Mouse (Mus musculus): Measurements from ENCODE around the gene Fry. TPM values are rescaled to one million over a fixed set of nuclear protein-coding genes. Genes with fewer than 3 reads are reported as not detected.

Gene Fry
- total and polyA plus RNA-seq, 2 experiments from 2014 or later, result 62.6 to 129 TPM

DNA sequence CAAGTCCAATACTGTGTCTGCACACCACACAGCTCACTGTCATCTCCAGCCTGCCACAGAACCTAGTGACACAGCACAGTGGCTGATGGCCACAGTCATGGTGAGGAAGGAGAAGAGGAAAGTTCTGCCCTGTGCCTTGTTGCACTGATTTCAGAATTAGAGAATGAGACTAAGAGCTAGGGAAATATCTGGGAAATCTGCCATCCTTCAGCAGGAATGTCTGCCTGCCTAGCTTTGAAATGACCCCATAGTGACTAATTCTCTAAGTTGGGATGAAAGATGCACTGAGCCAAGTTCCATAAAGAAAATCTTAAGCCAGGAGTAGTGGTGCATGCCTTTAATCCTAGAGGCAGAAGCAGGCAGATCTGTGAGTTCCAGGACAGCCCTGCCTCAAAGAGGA, 334.2 kb downstream of the Fry start:
- TF ChIP-seq CTCF (IDR thresholded peaks at IDR 0.05), result no peak
- H3K9me3 ChIP-seq (ENCODE audit: low read length), result no peaks in the 10 kb centered on the region
- no peak for DNase-seq (ENCODE audit: low spot score)
- no peak for ATAC-seq (ENCODE audit: low FRiP score)
- peaks cover 79% of the 10 kb centered on the region for H3K36me3 ChIP-seq (ENCODE audit: insufficient read depth, low read length)
- H3K4me2 ChIP-seq (ENCODE audit: low read depth, low read length, poor library complexity, severe bottlenecking), result no peak overlapping the region
- H3K4me1 ChIP-seq (ENCODE audit: insufficient read depth, low read length), result no peaks in the 10 kb centered on the region
- H3K27ac ChIP-seq (ENCODE audit: low read depth, low read length), result no peak overlapping the region
- no peak overlapping the region for H3K9ac ChIP-seq (replicated peaks; ENCODE audit: low read length, poor library complexity, severe bottlenecking)
- no peaks in the 10 kb centered on the region for H3K27me3 ChIP-seq (ENCODE audit: insufficient read depth, low read length)
- no peak overlapping the region for H3K4me3 ChIP-seq (ENCODE audit: low read depth, low read length)

DNA sequence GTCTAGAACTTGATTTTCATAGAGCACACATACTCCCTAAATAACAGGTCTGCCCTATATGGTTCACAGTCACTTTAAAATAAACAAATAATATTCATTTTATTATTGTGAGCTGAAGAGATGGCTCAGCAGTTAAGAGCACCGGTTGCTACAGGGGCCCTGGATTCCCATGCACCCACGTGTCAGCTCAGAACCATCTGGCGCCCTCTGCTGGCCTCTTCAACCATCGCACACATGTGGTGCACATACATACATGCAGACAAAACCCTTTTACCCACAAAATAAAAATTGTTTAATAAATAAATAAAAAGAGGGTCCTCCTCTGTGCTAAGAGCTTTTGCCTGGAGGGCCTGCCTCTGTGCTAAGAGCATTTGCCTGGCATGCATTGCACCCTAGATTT, 335.0 kb downstream of the Fry start:
- Histone ChIP-seq H3K4me2 (ENCODE audit: low read depth, low read length, poor library complexity, severe bottlenecking) (no peak overlapping the region), H3K9ac (replicated peaks; ENCODE audit: low read length, poor library complexity, severe bottlenecking) (no peak overlapping the region), H3K4me3 (ENCODE audit: low read depth, low read length) (no peak overlapping the region), H3K27ac (ENCODE audit: low read depth, low read length) (no peak overlapping the region), H3K27me3 (ENCODE audit: insufficient read depth, low read length) (no peaks in the 10 kb centered on the region), H3K4me1 (ENCODE audit: insufficient read depth, low read length) (no peaks in the 10 kb centered on the region), H3K36me3 (ENCODE audit: insufficient read depth, low read length) (peaks cover 80% of the 10 kb centered on the region), H3K9me3 (ENCODE audit: low read length) (no peaks in the 10 kb centered on the region)
- TF ChIP-seq CTCF (IDR thresholded peaks at IDR 0.05), result peak; percentile 31
- no peak for ATAC-seq (ENCODE audit: low FRiP score)
- no peak for DNase-seq (ENCODE audit: low spot score)
- WGBS, result 79% methylated on average over 4 of the region's 4 CpGs

DNA sequence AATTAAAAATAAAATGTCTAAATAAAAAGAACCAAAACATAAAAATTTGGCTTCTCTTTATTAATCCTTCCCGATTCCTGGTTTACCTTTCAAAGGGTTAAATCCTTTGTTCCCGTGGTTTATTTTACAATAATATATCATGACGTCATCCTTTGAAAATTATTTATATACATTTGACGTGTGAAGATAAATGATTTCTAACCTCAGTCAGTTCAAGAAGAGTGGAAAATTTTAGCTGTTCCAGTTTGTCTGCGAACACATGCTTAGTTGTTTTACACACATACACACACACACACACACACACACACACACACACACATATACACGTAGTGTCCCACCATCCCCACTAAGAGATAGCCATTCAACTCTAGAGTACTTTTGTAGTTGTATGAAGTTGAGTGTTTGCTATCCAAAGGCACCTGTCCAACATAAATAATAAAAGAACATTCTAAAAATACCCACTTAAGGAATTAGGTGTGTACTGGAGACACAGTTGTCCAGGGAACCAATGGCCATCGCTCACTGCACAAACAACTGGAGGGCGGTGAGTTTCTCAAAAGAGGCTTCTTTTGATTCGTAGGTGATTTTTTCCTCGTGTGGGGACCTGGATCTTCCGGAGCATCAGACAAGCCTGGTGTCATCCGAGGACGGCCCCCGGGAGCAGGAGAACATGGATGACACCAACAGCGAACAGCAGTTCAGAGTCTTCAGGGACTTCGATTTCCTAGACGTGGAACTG, 338.9 kb downstream of the Fry start:
- H3K4me3 ChIP-seq (ENCODE audit: low read depth, low read length), result no peak overlapping the region
- H3K27me3 ChIP-seq (ENCODE audit: insufficient read depth, low read length), result no peaks in the 10 kb centered on the region
- ATAC-seq (ENCODE audit: low FRiP score) (no peak), DNase-seq (ENCODE audit: low spot score) (no peak)
- H3K9me3 ChIP-seq (ENCODE audit: low read length), result no peaks in the 10 kb centered on the region
- H3K27ac ChIP-seq (ENCODE audit: low read depth, low read length), result no peak overlapping the region
- H3K4me2 ChIP-seq (ENCODE audit: low read depth, low read length, poor library complexity, severe bottlenecking), result no peak overlapping the region
- H3K4me1 ChIP-seq (ENCODE audit: insufficient read depth, low read length), result no peaks in the 10 kb centered on the region
- no peak overlapping the region for H3K9ac ChIP-seq (replicated peaks; ENCODE audit: low read length, poor library complexity, severe bottlenecking)
- peaks cover 72% of the 10 kb centered on the region for H3K36me3 ChIP-seq (ENCODE audit: insufficient read depth, low read length)
- 87% methylated on average over 17 of the region's 17 CpGs for WGBS
- TF ChIP-seq CTCF (IDR thresholded peaks at IDR 0.05), result no peak

DNA sequence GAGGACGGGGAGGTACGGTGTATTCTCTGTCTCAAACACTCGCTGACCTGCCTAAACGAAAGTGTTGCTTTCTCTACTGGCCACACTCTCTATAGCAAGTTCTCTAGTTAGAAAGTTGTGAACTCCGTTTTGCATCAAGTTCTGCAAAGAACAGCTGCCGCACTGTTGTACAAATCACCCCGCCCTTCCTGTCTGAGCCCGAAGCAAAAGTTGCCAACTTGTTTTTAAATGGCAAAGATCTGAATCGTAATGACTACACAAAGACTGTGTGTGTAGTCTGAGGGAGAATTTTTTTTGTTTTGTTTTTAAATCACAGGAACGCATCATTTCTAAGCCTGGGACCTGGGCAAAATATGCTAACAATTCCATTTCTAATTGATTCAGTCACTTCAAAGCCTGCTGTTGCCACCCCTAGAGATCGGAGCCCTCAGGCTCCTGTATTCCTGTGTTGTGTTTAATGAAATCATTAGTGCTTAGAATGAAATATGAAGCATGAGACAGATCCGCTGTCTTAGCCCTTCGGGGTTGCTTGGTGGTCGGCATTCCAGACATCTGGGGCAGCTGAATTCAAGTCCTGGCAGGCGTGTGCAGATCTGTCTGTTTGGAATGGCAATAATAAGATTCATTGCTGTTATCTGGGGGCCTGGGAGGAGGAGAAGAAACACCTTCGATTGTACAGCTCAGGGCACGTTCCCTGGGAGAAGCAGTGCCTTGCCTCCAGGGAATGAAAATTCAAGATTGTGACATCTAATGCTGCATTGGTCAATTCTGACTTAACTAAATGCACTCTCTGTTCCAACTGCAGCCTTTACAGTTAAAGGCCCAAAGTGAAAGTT, 339.7 kb downstream of the Fry start:
- Histone ChIP-seq H3K27me3 (ENCODE audit: insufficient read depth, low read length) (no peaks in the 10 kb centered on the region), H3K9ac (replicated peaks; ENCODE audit: low read length, poor library complexity, severe bottlenecking) (no peak overlapping the region), H3K36me3 (ENCODE audit: insufficient read depth, low read length) (peaks cover 64% of the 10 kb centered on the region), H3K4me3 (ENCODE audit: low read depth, low read length) (no peak overlapping the region), H3K4me2 (ENCODE audit: low read depth, low read length, poor library complexity, severe bottlenecking) (no peak overlapping the region), H3K4me1 (ENCODE audit: insufficient read depth, low read length) (no peaks in the 10 kb centered on the region), H3K27ac (ENCODE audit: low read depth, low read length) (no peak overlapping the region), H3K9me3 (ENCODE audit: low read length) (no peaks in the 10 kb centered on the region)
- DNase-seq (ENCODE audit: low spot score), result no peak
- WGBS, result 51% methylated on average over 17 of the region's 17 CpGs
- TF ChIP-seq CTCF (IDR thresholded peaks at IDR 0.05), result no peak
- ATAC-seq (ENCODE audit: low FRiP score), result 0 out of 2 replicates have a peak, but pooled peaks have one; percentile 41

DNA sequence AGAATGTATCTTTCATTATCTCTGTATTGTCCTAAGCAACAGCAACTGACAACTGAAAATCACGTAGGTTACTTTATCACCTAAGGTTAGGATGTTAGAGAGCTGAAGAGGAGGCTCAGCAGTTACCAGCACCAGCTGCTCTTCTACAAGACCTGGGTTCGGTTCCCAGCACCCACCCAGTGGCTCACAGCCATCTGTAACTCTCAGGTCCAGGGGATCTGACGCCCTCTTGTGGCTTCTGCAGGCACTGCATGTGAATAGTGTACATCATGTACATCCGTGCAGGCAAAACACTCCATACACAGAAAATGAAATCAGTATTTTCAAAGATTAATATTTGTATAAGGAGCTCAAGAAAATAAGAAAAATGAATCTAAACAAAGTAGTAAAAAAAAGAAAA, 341.4 kb downstream of the Fry start:
- H3K4me1 ChIP-seq (ENCODE audit: insufficient read depth, low read length), result no peaks in the 10 kb centered on the region
- H3K27me3 ChIP-seq (ENCODE audit: insufficient read depth, low read length), result no peaks in the 10 kb centered on the region
- ATAC-seq (ENCODE audit: low FRiP score) (no peak), DNase-seq (ENCODE audit: low spot score) (no peak)
- WGBS, result 79% methylated on average over 4 of the region's 4 CpGs
- H3K27ac ChIP-seq (ENCODE audit: low read depth, low read length), result no peak overlapping the region
- no peak overlapping the region for H3K4me3 ChIP-seq (ENCODE audit: low read depth, low read length)
- H3K36me3 ChIP-seq (ENCODE audit: insufficient read depth, low read length), result peaks cover 52% of the 10 kb centered on the region
- peak; percentile 52 for TF ChIP-seq CTCF (IDR thresholded peaks at IDR 0.05)
- H3K4me2 ChIP-seq (ENCODE audit: low read depth, low read length, poor library complexity, severe bottlenecking), result no peak overlapping the region
- no peak overlapping the region for H3K9ac ChIP-seq (replicated peaks; ENCODE audit: low read length, poor library complexity, severe bottlenecking)
- H3K9me3 ChIP-seq (ENCODE audit: low read length), result no peaks in the 10 kb centered on the region

DNA sequence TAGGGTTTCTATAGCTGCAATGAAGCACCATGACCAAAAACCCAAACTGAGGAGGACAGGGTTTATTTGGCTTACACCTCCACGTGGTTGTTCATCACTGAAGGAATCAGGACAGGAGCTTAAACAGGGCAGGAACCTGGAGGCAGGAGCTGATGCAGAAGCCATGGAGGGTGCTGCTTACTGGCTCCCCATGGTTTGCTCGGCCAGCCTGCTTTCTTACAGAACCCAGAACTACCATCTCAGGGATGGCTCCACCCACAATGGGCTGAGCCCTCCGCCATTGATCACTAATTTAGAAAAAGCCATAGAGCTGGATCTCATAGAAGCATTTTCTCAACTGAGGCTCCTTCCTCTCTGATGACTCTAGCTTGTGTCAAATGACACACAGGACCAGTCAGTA, 346.3 kb downstream of the Fry start:
- DNase-seq (ENCODE audit: low spot score) (no peak), ATAC-seq (ENCODE audit: low FRiP score) (no peak)
- no peak for TF ChIP-seq CTCF (IDR thresholded peaks at IDR 0.05)
- Histone ChIP-seq H3K27ac (ENCODE audit: low read depth, low read length) (no peak overlapping the region), H3K27me3 (ENCODE audit: insufficient read depth, low read length) (no peaks in the 10 kb centered on the region), H3K36me3 (ENCODE audit: insufficient read depth, low read length) (peaks cover 27% of the 10 kb centered on the region), H3K4me2 (ENCODE audit: low read depth, low read length, poor library complexity, severe bottlenecking) (no peak overlapping the region), H3K4me1 (ENCODE audit: insufficient read depth, low read length) (no peaks in the 10 kb centered on the region), H3K9ac (replicated peaks; ENCODE audit: low read length, poor library complexity, severe bottlenecking) (no peak overlapping the region), H3K9me3 (ENCODE audit: low read length) (no peaks in the 10 kb centered on the region), H3K4me3 (ENCODE audit: low read depth, low read length) (no peak overlapping the region)
- 74% methylated on average over 3 of the region's 3 CpGs for WGBS

Measured in midbrain, postnatal 0 days (tissue).